Mouse (Mus musculus) thymus, postnatal 14 days (tissue): ENCODE results near the gene Qpct.

ENCODE experiments used
- DNase-seq: peaks from one replicate; pipeline ENCODE4 v3.0.0; 2021

Qpct gene

DNA sequence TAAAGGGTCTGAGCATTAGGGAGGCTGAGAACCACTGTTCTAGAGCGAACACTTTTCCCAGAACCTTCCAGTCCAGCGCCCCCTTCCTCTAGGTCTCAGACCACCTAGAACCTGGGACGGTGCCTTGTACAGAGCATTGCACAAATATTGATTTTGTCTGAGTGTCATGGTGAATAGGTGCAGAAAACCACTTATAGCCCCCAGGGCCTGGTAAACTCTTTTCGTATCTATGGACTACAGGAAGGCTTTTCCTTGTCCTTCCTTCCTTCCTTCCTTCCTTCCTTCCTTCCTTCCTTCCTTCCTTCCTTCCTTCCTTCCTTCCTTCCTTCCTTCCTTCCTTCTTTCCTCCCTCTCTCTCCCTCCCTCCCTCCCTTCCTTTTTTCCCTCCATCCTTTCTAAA is at the start of gene Qpct:
Gene Qpct, plus strand, starts transcription at position 301 of the 400 bp plus-strand sequence.
- no peak for DNase-seq

DNA sequence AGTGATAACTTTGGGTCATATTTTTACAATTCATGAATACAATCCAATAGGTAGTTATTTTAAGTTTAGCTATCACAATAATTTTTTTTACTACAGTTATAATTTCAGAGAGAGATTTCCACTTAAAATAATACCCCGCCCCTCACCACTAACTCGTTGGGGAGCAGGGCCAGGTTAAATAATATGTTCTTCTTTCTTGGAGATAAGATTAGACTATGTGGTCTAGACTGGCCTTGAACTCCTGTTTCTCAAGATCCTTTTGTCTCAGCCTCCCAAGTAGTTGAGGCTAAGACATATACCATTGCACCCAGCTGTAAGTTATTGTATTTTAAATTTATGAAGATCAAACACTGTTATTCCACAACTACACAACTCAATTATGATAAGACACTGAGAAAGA is 38.1 kb upstream of the Qpct start:
- no peak for DNase-seq

DNA sequence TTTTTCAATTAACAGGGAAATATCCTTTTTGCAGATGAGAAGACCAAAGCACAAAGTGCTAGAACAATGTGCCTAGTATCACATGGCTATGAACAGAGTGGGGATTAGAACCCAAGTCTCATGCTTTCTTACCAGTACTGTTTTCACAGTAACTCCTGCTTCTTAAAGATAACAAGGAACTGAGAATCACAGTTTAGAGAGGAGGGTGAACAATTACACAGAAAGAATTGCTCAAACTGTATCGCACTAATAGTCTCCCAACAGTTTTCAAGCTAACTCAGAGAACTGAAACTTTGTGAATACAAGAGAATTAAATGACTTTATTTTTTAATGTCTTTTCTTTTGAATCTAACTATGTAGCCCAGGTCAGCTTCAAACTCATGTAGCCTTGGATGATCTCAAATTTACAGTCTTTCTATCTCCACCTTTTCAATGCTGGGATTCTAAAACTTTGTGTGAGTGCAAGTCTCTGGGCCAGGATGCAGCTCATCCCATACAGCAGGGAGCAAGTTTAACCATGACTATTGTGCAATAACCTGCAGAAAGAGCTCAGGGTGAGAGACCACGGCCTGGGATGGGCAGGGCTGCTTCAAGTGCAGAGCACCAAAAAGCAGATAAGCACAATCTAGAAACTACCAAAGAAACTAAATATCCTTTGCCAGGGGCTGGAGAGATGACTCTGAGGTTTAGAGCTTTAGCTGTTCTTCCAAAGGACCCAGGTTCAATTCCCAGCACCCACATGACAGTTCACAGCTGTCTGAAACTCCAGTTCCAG is 36.6 kb upstream of the Qpct start:
- no peak for DNase-seq

- no peak for DNase-seq
Measured at GRCm38 (mm10) chr17:79015831-79016230, 35.9 kb upstream of the Qpct start.

DNA sequence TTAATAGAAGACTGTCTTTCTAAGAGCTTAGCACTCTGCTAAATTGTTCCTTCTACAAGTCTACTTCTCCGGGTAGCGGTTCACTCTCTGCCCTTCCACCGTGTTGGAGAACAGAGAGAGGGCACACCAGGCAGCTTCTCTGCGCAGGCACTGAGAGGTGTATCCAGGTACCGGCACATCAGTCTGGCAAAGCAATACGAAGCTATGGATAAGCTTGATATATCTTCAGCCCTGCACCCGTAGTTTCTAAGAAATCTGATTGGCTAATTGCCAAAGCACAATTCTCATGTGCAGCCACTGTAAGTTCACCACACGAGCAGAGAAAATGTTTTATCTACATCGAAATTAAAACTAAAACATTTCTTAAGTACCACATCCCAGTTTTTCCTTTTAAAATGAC is 33.3 kb upstream of the Qpct start:
- no peak for DNase-seq

DNA sequence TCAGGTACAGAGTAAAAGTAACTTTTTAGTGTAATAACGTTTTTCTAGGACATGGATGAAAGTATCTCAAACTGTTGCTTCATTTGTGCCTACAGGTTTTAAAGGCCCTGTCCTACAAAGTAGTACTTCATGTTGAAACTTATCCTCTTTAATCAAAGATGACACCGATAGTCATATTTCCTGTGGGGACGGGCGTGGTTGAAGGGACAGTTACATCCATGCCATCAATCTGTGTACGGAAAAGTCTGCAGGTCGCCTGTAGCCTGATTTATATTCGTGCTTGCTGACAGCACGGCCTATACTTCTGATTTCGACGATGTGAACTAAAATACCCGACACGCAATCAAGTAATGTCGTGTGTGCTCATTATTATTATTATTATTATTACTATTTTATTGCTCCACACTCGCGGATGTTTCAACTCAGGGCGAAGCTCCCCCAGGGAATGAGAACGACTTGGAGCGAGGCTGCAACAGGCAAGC is 31.9 kb upstream of the Qpct start:
- DNase-seq = no peak

- DNase-seq = peak; percentile 87
Measured at GRCm38 (mm10) chr17:79020208-79020983, 31.3 kb upstream of the Qpct start, which contains the start of gene Prkd3. Gene Prkd3, minus strand, starts transcription at chr17:79020816.

DNA sequence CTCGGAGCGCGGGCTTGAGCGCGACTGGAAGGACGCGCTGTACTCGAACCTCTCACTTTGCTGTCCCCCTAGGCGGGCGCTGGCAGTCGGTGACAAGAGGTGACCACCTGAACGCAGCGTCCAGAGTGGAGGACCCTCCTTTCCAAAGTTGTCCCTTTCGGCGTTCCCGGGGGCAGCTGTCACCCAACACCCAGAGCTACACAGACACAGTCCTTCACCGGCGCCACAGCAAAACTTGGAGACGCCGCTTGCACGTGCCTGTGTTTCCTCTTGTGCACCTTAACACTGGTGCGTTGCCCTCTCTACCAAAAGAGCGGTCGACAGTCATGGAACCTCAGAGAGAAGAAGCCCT is 30.7 kb upstream of the Qpct start:
- no peak for DNase-seq

DNA sequence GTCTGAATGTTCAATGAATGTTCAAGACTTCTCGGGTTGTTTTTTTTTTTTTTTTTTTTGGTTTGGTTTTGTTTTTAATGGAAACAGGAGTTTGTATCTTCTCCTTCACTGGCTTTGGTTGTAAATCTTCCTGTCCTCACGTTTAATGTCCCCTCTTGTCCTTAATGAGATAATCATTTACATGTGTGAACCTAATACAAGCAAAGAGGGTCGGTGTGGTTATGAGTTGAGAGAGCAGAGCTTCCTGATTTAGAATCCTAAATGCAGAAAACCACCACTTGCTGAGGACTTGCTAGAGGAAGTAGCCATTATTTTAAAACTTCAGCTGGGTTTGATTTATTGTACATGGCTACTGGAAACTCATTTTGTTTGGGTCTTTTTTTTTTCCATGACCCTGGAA is 29.0 kb upstream of the Qpct start:
- no peak for DNase-seq

GRCm38 (mm10) chr17:79024544-79024943 is 27.2 kb upstream of the Qpct start:
- no peak for DNase-seq

DNA sequence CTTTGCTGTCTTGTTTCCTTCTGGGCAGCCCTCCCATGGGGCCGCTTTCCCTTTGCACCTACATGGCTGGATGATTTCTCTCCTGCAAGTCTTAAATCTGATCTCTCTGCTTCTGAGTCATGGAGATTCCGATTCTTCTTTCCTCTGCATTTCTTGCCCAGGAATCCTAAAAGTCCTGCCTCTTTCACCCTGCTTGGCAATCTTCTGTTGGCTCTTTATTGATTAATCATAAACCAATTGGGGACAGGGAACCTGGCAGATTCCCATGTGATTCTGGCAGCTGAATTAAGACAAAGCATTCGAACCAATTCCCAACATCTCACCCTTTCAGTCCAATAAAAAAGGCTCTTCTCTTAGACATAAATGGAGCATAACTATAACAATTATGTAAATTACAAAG is 22.5 kb upstream of the Qpct start:
- no peak for DNase-seq

DNA sequence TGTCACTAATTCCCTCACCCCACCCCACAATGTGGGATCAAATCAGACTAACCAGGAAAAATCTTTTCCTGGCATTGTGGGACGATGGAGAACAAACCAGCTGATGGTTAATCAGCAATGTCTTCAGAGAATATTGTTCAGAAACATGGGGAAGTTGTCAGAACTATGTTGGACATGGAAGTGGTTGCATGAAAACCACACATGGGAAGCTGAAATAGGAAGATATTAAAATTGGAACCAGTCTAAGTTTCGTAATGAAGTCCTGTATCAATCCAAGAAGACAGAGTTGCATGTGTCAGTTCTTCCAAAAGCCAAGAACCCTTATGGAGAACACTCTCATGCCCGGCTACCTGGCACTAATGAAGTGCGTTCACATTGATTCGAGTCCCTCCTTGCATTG is 20.1 kb upstream of the Qpct start:
- no peak for DNase-seq

GRCm38 (mm10) chr17:79032782-79033181 is 18.9 kb upstream of the Qpct start:
- no peak for DNase-seq

- no peak for DNase-seq
Measured at GRCm38 (mm10) chr17:79039660-79040059, 12.0 kb upstream of the Qpct start.

- no peak for DNase-seq
Measured at GRCm38 (mm10) chr17:79043705-79044104, 8.0 kb upstream of the Qpct start.

- peak; percentile 78 for DNase-seq
Measured at GRCm38 (mm10) chr17:79052088-79052812, 544 bp downstream of the Qpct start.

- DNase-seq = no peak
Measured at GRCm38 (mm10) chr17:79058271-79058670, 6.6 kb downstream of the Qpct start.

DNA sequence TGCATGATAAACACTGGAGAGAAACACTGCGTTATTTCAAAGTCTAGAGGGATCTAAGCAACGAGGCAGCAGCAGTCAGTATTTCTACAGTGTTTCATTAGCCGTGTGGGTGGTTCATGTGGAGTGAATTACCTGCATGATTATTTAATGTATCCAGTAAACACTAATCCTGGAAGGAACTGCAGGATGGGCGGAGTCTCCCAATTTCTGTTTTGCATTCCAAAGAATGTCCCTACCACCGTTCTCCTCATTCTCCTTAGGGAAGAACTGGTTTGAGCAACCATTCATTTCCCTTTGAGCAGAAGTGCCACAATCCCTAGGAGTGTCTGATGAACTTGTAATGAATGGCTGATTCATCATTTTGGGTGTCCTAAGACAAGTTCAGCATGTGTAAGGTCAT is 8.5 kb downstream of the Qpct start:
- DNase-seq = no peak

- DNase-seq = no peak
Measured at GRCm38 (mm10) chr17:79064250-79064649, 12.5 kb downstream of the Qpct start.

DNA sequence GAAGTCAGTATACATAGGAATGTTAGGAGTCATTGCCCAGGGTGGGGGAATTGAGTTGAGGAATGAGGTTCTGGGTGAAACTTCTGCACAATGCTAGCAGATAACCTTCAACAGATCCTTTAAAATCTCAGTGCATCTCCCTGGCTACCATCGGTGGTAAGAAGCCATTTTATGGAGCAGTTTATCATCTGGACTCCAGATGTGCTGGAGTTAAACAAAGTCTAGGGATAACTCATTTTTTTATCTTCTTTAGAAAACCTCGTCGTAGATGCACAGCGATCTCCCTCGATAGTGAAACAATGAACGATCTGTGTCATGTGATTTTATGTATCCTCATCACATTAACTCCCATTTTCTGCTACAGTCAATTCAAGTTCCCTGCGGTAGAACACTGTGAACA is 16.9 kb downstream of the Qpct start:
- no peak for DNase-seq

- DNase-seq = no peak
Measured at GRCm38 (mm10) chr17:79069019-79069418, 17.3 kb downstream of the Qpct start.

DNA sequence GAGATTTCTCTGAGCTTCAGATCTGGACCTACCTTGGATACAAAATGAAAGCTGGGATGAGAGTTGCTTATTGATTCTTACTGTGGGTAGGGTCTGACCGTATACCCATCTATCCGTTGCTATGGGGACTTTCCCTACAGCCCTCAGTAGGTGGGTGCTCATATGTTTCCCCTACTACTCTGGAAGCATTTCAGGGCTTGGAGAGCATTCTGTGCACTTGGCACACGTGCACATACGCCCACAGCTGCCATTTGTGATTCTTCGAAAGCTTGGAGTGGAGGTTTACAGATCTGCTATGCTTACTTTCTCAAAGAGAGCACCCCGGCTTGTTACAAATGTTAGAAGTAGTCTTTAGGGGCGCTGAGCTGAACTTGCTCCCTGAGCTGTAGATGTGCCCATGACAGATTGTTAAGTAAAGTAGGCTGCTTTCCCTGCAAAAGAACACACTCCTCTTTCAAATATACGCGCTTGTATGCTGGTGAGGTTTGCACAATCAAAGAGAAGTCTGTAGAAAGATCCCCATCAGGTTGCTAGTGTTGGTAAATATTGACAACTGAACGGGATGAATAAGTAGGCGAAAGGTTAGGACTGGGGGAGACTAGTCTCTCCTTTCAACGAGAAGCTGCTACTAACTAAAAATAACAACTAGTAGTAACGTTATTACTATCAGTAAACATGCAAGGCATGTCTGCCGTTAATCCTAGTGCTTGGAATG is 18.2 kb downstream of the Qpct start:
- no peak for DNase-seq

DNA sequence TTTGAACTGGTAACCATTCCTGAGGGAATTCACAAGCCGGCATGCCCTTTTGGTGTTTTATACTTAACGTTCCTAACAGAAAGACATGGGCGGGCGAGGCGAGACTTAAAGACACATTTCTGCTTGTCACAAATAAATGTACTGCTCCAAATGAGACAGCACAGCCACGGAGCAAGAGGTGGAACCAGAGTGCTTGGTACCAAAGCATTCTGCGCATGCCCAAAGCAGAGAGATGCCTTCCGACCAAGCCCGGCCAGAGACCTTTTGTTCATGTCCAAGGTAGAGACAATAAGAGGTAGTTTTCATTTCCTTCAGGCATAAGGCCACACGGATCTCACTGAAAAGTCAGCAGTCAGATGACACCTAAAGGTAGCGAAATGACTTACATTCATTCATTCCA is 20.2 kb downstream of the Qpct start:
- no peak for DNase-seq
